9 mouse cellular contexts compared by ENCODE assay signal in the genomic region with DNA sequence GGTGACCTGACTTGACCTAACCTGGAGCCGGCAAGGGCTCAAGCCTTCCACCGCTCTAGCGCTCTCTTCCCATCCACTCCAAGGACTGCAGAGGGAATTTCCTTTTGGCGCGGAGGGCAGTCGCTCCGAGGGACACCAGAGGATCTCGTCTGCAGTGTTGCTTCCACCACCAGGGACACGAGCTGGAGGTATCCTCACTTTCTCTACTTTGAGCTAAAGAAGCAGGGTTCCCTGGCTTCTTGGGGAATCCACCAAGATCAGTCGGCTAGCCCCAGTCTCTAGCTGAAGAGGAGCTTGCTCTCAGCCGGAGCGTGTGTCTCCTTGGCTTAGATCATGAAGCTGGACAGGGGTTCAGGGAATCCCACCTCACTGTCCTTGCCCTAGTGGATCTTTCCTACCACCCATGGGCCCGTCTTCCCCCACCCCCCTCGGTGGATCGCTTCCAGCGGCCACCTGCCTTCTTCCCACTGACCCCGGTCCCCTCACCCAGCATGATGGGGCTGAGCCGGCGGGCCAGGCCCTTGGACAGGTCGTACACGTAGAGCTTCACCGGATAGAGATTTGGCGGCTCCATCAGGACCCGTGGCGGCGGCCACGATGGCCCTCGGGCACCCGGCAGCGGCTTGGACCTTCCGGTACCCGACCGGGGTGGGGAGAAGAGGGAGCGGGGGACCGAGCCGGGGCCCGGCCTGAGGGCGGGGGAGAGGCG. TPM values are rescaled to one million over a fixed set of nuclear protein-coding genes. Genes with fewer than 3 reads are reported as not detected.
A peak's percentile ranks its signal among the peaks of the same experiment; 100 is the strongest.
DNase-seq lines count a peak whose midpoint lies in the region; ATAC-seq and TF ChIP-seq lines count a peak whose summit lies in the region.
"Had no signal": no experiment of that assay in that cellular context is flagged by ENCODE, and none has a peak within 500 bp of the region (broad histone marks: within the 10 kb centered on the region; RNA-seq: fewer than 3 reads in every experiment).

No protein-coding gene starts in this region.

- peaks cover 8% of the 10 kb centered on the region for H3K27me3 ChIP-seq in E14TG2a.4 (ENCODE audit: insufficient read depth, low read length)
- H3K27me3 ChIP-seq in embryonic facial prominence, embryonic 12.5 days = no peaks in the 10 kb centered on the region
- no peaks in the 10 kb centered on the region for H3K27me3 ChIP-seq in heart, embryonic 16.5 days (ENCODE audit: control insufficient read depth, insufficient read depth, low read length)
- no peaks in the 10 kb centered on the region for H3K27me3 ChIP-seq in lung, embryonic 16.5 days (ENCODE audit: control insufficient read depth, insufficient read depth, low read depth, low read length)

- H3K4me2 ChIP-seq in embryonic facial prominence, embryonic 12.5 days (replicated peaks) = peak overlapping the region; percentile 93
- peak overlapping the region; percentile 98 for H3K4me2 ChIP-seq in heart, embryonic 16.5 days (ENCODE audit: low read depth, low read length)
- peak overlapping the region; percentile 98 for H3K4me2 ChIP-seq in lung, embryonic 16.5 days (ENCODE audit: low read depth, low read length)

- TF ChIP-seq CTCF in E14TG2a.4 (conservative IDR thresholded peaks at IDR 0.05; ENCODE audit: low read length) = no peak

- peaks cover 40% of the 10 kb centered on the region for H3K4me1 ChIP-seq in E14TG2a.4 (replicated peaks; ENCODE audit: low read depth, low read length)
- peaks cover 14% of the 10 kb centered on the region for H3K4me1 ChIP-seq in embryonic facial prominence, embryonic 12.5 days
- H3K4me1 ChIP-seq in heart, embryonic 16.5 days (ENCODE audit: control insufficient read depth, insufficient read depth, low read length) = peaks cover 13% of the 10 kb centered on the region
- H3K4me1 ChIP-seq in lung, embryonic 16.5 days (replicated peaks; ENCODE audit: control insufficient read depth, insufficient read depth, low read length) = peaks cover 16% of the 10 kb centered on the region

- peak; percentile 30 to 33 for DNase-seq in adrenal gland, adult 18-20 months (ENCODE audit: low spot score in 2 of 2)
- peak; percentile 48 to 64 for DNase-seq in kidney, postnatal 4 days
- peak; percentile 51 for DNase-seq in retina, postnatal 1 day

- H3K9ac ChIP-seq in embryonic facial prominence, embryonic 12.5 days = peak overlapping the region; percentile 84
- peak overlapping the region; percentile 96 for H3K9ac ChIP-seq in heart, embryonic 16.5 days (ENCODE audit: low read length)
- peak overlapping the region; percentile 91 for H3K9ac ChIP-seq in lung, embryonic 16.5 days (ENCODE audit: low read length)

- H3K27ac ChIP-seq in embryonic facial prominence, embryonic 12.5 days = peak overlapping the region; percentile 74
- peak overlapping the region; percentile 89 for H3K27ac ChIP-seq in heart, embryonic 16.5 days (ENCODE audit: low read length)
- H3K27ac ChIP-seq in lung, embryonic 16.5 days (ENCODE audit: low read length) = peak overlapping the region; percentile 57

- whole genome bisulfite sequencing in embryonic facial prominence, embryonic 12.5 days = under 1% methylated on average over 39 of the region's 39 CpGs
- WGBS in heart, embryonic 16.5 days = under 1% methylated on average over 39 of the region's 39 CpGs
- under 1% methylated on average over 35 of the region's 39 CpGs for WGBS in lung, embryonic 16.5 days

- no peaks in the 10 kb centered on the region for H3K9me3 ChIP-seq in E14TG2a.4 (ENCODE audit: low read length)
- no peaks in the 10 kb centered on the region for H3K9me3 ChIP-seq in embryonic facial prominence, embryonic 12.5 days
- no peaks in the 10 kb centered on the region; the same call in 1 of the 2 replicates for H3K9me3 ChIP-seq in heart, embryonic 16.5 days (replicated peaks; ENCODE audit: control insufficient read depth, low read length)
- no peaks in the 10 kb centered on the region for H3K9me3 ChIP-seq in lung, embryonic 16.5 days (ENCODE audit: control insufficient read depth, low read length)

- peak overlapping the region; percentile 97 for H3K4me3 ChIP-seq in E14TG2a.4 (replicated peaks; ENCODE audit: low read length)
- H3K4me3 ChIP-seq in embryonic facial prominence, embryonic 12.5 days = peak overlapping the region; percentile 92
- peak overlapping the region; percentile 99 for H3K4me3 ChIP-seq in heart, embryonic 16.5 days (ENCODE audit: low read length)
- peak overlapping the region; percentile 98 for H3K4me3 ChIP-seq in lung, embryonic 16.5 days (ENCODE audit: low read length)

- ATAC-seq in embryonic facial prominence, embryonic 12.5 days (ENCODE audit: insufficient number of reproducible peaks, insufficient read depth, low FRiP score, low TSS enrichment) = peak; percentile 75
- ATAC-seq in heart, embryonic 16.5 days (replicated peaks; ENCODE audit: extremely low read depth, insufficient read depth, low FRiP score) = peak; percentile 5; the same call in 1 of the 2 replicates
- ATAC-seq in lung, embryonic 16.5 days (ENCODE audit: low read depth) = peak; percentile 2; the same call in 1 of the 2 replicates
- ATAC-seq in monocyte, adult 5-6 weeks (replicated peaks; ENCODE audit: insufficient number of reproducible peaks, low FRiP score, low TSS enrichment, poor library complexity, severe bottlenecking) = no peak; the same call in 1 of the 2 replicates

- H3K36me3 ChIP-seq in E14TG2a.4 (ENCODE audit: insufficient read depth, low read length) = peaks cover 29% of the 10 kb centered on the region
- peaks cover 10% of the 10 kb centered on the region; the same call in 1 of the 2 replicates for H3K36me3 ChIP-seq in embryonic facial prominence, embryonic 12.5 days
- peaks cover 12% of the 10 kb centered on the region for H3K36me3 ChIP-seq in heart, embryonic 16.5 days (ENCODE audit: control insufficient read depth, insufficient read depth)
- H3K36me3 ChIP-seq in lung, embryonic 16.5 days (ENCODE audit: control insufficient read depth, insufficient read depth, low read length) = peaks cover 4% of the 10 kb centered on the region; the same call in 1 of the 2 replicates

RNA-seq across cellular contexts. Expression of a gene that starts 18.1 kb away (rescaled TPM):
- 100 to 1,000 TPM in 1 of 2 experiments, 10 to 100 TPM in 1; 52.7 to 123 TPM for total RNA-seq in adrenal gland, adult 18-20 months (2021)
- 31.6 and 34.0 TPM in 2 replicates for polyA plus RNA-seq in embryonic facial prominence, embryonic 12.5 days (2016; fragmentation: Nextera tagmentation; extraction: Ambion mirVana)
- polyA plus RNA-seq in heart, embryonic 16.5 days (2015; fragmentation: Nextera tagmentation; extraction: Ambion mirVana) = 22.4 and 37.4 TPM in 2 replicates
- polyA plus RNA-seq in lung, embryonic 16.5 days (2015; fragmentation: Nextera tagmentation; extraction: Ambion mirVana) = 21.6 and 22.7 TPM in 2 replicates
- total RNA-seq in monocyte, adult 5-6 weeks (2017) = 3.2 to 7.3 TPM (median 4.8 TPM) in 3 replicates

RNA-seq across cellular contexts. Expression of a gene that starts 27.9 kb away (rescaled TPM):
- 10 to 100 TPM; 55.8 to 88.9 TPM for total RNA-seq in adrenal gland, adult 18-20 months (2021)
- polyA plus RNA-seq in embryonic facial prominence, embryonic 12.5 days (2016; fragmentation: Nextera tagmentation; extraction: Ambion mirVana) = 85.8 and 88.3 TPM in 2 replicates
- polyA plus RNA-seq in heart, embryonic 16.5 days (2015; fragmentation: Nextera tagmentation; extraction: Ambion mirVana) = 76.8 and 113 TPM in 2 replicates
- polyA plus RNA-seq in lung, embryonic 16.5 days (2015; fragmentation: Nextera tagmentation; extraction: Ambion mirVana) = 72.0 and 77.0 TPM in 2 replicates
- total RNA-seq in monocyte, adult 5-6 weeks (2017) = 37.3 to 62.6 TPM (median 61.9 TPM) in 3 replicates

RNA-seq across cellular contexts. Expression of a gene that starts 31.9 kb away (rescaled TPM):
- total RNA-seq in adrenal gland, adult 18-20 months (2021) = 10 to 100 TPM; 80.5 to 99.1 TPM
- 255 and 260 TPM in 2 replicates for polyA plus RNA-seq in embryonic facial prominence, embryonic 12.5 days (2016; fragmentation: Nextera tagmentation; extraction: Ambion mirVana)
- 174 and 210 TPM in 2 replicates for polyA plus RNA-seq in heart, embryonic 16.5 days (2015; fragmentation: Nextera tagmentation; extraction: Ambion mirVana)
- polyA plus RNA-seq in lung, embryonic 16.5 days (2015; fragmentation: Nextera tagmentation; extraction: Ambion mirVana) = 260 and 272 TPM in 2 replicates
- total RNA-seq in monocyte, adult 5-6 weeks (2017) = 111 to 112 TPM (median 112 TPM) in 3 replicates

RNA-seq across cellular contexts. Expression of a gene that starts 35.2 kb away (rescaled TPM):
- total RNA-seq in adrenal gland, adult 18-20 months (2021) = not detected
- not detected in 2 replicates for polyA plus RNA-seq in embryonic facial prominence, embryonic 12.5 days (2016; fragmentation: Nextera tagmentation; extraction: Ambion mirVana)
- polyA plus RNA-seq in heart, embryonic 16.5 days (2015; fragmentation: Nextera tagmentation; extraction: Ambion mirVana) = not detected in 2 replicates
- polyA plus RNA-seq in lung, embryonic 16.5 days (2015; fragmentation: Nextera tagmentation; extraction: Ambion mirVana) = not detected in 2 replicates
- total RNA-seq in monocyte, adult 5-6 weeks (2017) = not detected in 3 replicates
- total RNA-seq: hematopoietic stem cell, adult 5-6 weeks had no signal

RNA-seq across cellular contexts. Expression of a gene that starts 43.4 kb away (rescaled TPM):
- total RNA-seq in adrenal gland, adult 18-20 months (2021) = not detected
- 0.04 TPM in 1 of 2 replicates, not detected in the other for polyA plus RNA-seq in embryonic facial prominence, embryonic 12.5 days (2016; fragmentation: Nextera tagmentation; extraction: Ambion mirVana)
- not detected in 2 replicates for polyA plus RNA-seq in heart, embryonic 16.5 days (2015; fragmentation: Nextera tagmentation; extraction: Ambion mirVana)
- polyA plus RNA-seq in lung, embryonic 16.5 days (2015; fragmentation: Nextera tagmentation; extraction: Ambion mirVana) = not detected in 2 replicates
- total RNA-seq in monocyte, adult 5-6 weeks (2017) = not detected in 3 replicates
- total RNA-seq: hematopoietic stem cell, adult 5-6 weeks had no signal
